Mouse (Mus musculus) lung, embryonic 14.5 days (tissue): ENCODE data around the gene Cisd2. TPM values are rescaled to one million over a fixed set of nuclear protein-coding genes. Genes with fewer than 3 reads are reported as not detected.
A peak's percentile ranks its signal among the peaks of the same experiment; 100 is the strongest.

Experiments used
- ATAC-seq: fragments of 200-750 bp; cut with Nextera tagmentation; 2 replicates; pipeline ENCODE4 v1.8.0; 2017; ENCODE audit warnings: mild to moderate bottlenecking, moderate TSS enrichment, moderate library complexity; ENCODE audit not compliant: insufficient read depth
- DNase-seq: peaks from one replicate; pipeline ENCODE4 v3.0.0-alpha.2; 2015
- H3K27ac ChIP-seq: fragments of 300-500 bp; sonication (generic); 2 replicates; pipeline ENCODE4 v1.5.1; 2014; ENCODE audit warnings: low read depth, mild to moderate bottlenecking, moderate library complexity
- H3K27me3 ChIP-seq: fragments of 300-500 bp; sonication (generic); 2 replicates; pipeline ENCODE4 v1.6.1; 2014; ENCODE audit warnings: low read length, control low read depth; ENCODE audit not compliant: insufficient read depth
- H3K36me3 ChIP-seq: fragments of 300-500 bp; sonication (generic); 2 replicates; pipeline ENCODE4 v1.6.1; 2014; ENCODE audit warnings: control low read depth; ENCODE audit not compliant: insufficient read depth
- H3K4me1 ChIP-seq: fragments of 300-500 bp; sonication (generic); 2 replicates; pipeline ENCODE4 v1.6.1; 2014; ENCODE audit warnings: antibody characterized with exemption, control low read depth; ENCODE audit not compliant: insufficient read depth
- H3K4me2 ChIP-seq: fragments of 300-500 bp; sonication (generic); 2 replicates; pipeline ENCODE4 v1.6.1; 2014; ENCODE audit warnings: mild to moderate bottlenecking
- H3K4me3 ChIP-seq: fragments of 300-500 bp; sonication (generic); 2 replicates; pipeline ENCODE4 v1.5.1; 2014; ENCODE audit warnings: low read depth, low read length
- H3K9ac ChIP-seq: fragments of 300-500 bp; sonication (generic); 2 replicates; pipeline ENCODE4 v1.6.1; 2014
- H3K9me3 ChIP-seq: fragments of 300-500 bp; sonication (generic); 2 replicates; pipeline ENCODE4 v1.6.1; 2016; ENCODE audit warnings: low read depth, low read length, control low read depth
- CTCF ChIP-seq: IDR thresholded peaks from 2 replicates; pipeline ENCODE4 v1.5.1; 2016; ENCODE audit warnings: antibody characterized with exemption, low read depth
- WGBS: fragments of 180-500 bp; shearing (Covaris S2); extraction: QIAGEN DNeasy Blood & Tissue Kit; methylation state at CpG from one replicate; pipeline ENCODE4 v1.1.7; 2014; 5-methylcytosine and 5-hydroxymethylcytosine counted together
- polyA plus RNA-seq: library from polyadenylated mRNA; unstranded; fragments of >200 nt; fragmentation: Nextera tagmentation; extraction: Ambion mirVana; gene quantifications from 2 replicates; pipeline ENCODE4 v1.2.1, GENCODE M21; 2014

Gene Cisd2
- polyA plus RNA-seq, 1 experiment from 2014 or later, result 66.6 TPM

DNA sequence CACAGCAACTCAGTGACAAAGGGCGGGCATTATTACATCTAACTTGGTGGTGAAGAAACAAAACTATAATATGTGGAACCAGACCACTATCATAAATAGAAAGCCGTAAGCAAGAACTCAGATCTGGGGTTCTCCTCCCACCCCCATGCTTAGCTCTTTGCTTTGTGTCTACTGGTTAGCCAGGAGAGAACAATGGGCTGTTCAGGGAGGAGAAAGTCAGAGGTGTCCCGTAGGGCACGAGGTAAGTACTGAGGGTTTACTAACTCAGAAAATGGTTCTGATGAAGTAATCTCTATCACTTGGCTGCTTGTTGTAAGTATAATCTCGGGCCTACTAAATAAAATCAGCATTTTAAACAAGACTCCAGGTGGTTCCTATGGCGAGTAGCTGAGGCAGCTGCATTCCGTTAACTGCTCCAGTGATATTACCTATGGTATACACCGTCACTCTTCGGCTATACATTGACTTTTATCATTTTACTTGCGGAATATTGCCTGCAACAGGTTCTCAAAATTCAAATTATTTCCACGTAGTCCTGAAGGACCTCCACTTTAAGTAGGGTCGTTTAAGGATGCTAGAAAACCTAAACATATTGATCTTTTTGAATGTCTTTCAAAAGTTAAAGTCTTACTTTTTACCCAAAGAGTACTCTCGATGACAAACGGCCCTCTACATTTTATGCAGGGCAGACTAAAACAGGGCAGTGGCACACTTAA, 13.3 kb upstream of the Cisd2 start:
- peaks cover 16% of the 10 kb centered on the region; the same call in 1 of the 2 replicates for H3K36me3 ChIP-seq
- TF ChIP-seq CTCF, result no peak
- 43% methylated on average over 14 of the region's 14 CpGs for whole genome bisulfite sequencing
- no peaks in the 10 kb centered on the region for H3K4me1 ChIP-seq
- no peaks in the 10 kb centered on the region for H3K27me3 ChIP-seq
- H3K4me3 ChIP-seq, result peak overlapping the region; percentile 89
- peak overlapping the region; percentile 79 for H3K27ac ChIP-seq
- DNase-seq (peak; percentile 4), ATAC-seq (no peak)
- H3K4me2 ChIP-seq, result peak overlapping the region; percentile 62
- peak overlapping the region; percentile 62 for H3K9ac ChIP-seq
- no peaks in the 10 kb centered on the region for H3K9me3 ChIP-seq

DNA sequence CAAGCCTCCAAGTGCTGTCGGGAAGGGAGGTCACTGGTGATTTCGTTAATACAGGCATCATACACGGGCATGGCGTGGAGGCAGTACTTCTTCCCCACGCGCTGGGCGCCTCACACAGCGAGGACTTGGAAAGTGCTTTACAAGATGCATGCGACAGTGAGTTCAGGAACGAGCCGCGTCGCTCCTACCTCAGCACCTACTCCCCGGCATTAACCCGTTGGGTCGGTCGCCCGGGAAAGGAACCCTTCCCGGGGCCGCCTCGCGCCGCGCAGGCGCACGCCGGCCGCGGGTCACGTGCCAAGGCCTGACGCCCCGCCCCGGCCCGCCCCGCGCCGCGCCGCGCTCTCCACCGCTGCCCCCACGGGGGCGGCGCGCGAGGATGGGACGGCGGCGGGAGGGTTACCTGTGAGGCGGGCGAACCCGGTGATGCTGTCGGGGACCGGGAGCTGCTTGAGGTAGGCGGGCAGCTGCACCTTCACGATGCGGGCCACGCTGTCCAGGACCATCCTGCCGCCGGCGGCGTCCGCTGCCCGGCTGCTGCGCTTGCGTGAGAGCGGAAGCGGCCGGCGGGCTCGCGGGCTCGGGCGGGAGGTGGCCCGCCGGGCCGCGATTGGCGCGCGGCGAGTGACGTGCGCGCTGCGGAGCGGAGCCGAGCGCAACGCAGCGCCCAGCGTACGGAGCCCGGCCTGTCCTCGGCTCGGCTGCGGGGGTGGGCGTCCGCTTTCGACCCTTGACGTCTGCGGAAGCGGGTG, 693 bp downstream of the Cisd2 start:
- peak overlapping the region; percentile 71 for H3K4me3 ChIP-seq
- H3K36me3 ChIP-seq, result no peaks in the 10 kb centered on the region
- no peaks in the 10 kb centered on the region; the same call in 1 of the 2 replicates for H3K4me1 ChIP-seq
- no peaks in the 10 kb centered on the region for H3K9me3 ChIP-seq
- ATAC-seq (peak; percentile 99), DNase-seq (peak; percentile 95)
- no peak for TF ChIP-seq CTCF
- under 1% methylated on average over 100 of the region's 103 CpGs for WGBS
- peak overlapping the region; percentile 73 for H3K4me2 ChIP-seq
- H3K9ac ChIP-seq, result peak overlapping the region; percentile 80
- peak overlapping the region; percentile 93 for H3K27ac ChIP-seq
- no peaks in the 10 kb centered on the region for H3K27me3 ChIP-seq

DNA sequence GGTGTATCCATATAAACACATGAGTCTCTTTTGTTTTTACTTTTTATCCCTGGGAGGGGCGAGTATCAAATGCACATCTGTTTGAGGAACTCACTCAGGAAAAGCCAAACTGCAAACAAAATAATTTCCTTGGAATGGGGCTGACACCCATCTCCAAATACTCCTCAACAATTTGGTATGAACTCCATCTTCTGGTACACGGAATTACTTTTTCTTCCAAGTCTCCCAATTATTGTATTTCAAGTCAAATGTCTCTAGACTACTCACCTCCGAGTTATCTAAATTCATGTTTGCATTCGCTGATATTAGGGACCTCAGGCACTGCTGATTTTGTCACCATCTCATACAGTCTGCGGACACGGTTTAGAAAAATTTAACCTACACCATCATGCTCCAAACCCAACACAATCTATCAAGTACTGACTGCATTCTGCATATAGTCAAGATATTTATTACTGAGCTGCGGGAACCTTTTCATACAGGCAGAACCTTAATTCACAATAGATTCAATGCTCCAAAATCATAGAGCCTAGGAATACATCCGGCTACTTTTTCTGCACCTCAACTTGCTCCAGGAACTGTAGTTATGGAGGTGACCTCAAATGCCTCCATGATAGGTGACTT, 1.4 kb downstream of the Cisd2 start:
- no peaks in the 10 kb centered on the region for H3K36me3 ChIP-seq
- TF ChIP-seq CTCF, result no peak
- peak overlapping the region; percentile 93 for H3K27ac ChIP-seq
- DNase-seq, result peak; percentile 8
- 15% methylated on average over 8 of the region's 8 CpGs for WGBS
- H3K9ac ChIP-seq, result peak overlapping the region; percentile 80
- no peak; the same call in 1 of the 2 replicates for ATAC-seq
- no peaks in the 10 kb centered on the region for H3K27me3 ChIP-seq
- peak overlapping the region; percentile 71 for H3K4me3 ChIP-seq
- no peaks in the 10 kb centered on the region; the same call in 1 of the 2 replicates for H3K4me1 ChIP-seq
- H3K4me2 ChIP-seq, result peak overlapping the region; percentile 73
- no peaks in the 10 kb centered on the region for H3K9me3 ChIP-seq

DNA sequence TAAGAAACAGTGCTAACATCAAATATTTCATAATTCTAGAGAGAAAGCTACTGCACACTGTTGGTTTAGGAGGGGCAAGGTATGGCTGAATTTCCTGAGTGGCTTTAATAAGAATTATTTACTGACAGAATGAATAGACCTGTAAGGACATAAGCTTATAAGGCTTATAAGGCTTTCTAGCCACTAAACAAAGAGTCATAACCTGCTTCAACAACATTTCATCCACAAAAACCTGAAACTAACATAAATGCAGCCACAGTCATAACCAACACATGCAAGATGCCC, 2.5 kb downstream of the Cisd2 start:
- ATAC-seq, result no peak

DNA sequence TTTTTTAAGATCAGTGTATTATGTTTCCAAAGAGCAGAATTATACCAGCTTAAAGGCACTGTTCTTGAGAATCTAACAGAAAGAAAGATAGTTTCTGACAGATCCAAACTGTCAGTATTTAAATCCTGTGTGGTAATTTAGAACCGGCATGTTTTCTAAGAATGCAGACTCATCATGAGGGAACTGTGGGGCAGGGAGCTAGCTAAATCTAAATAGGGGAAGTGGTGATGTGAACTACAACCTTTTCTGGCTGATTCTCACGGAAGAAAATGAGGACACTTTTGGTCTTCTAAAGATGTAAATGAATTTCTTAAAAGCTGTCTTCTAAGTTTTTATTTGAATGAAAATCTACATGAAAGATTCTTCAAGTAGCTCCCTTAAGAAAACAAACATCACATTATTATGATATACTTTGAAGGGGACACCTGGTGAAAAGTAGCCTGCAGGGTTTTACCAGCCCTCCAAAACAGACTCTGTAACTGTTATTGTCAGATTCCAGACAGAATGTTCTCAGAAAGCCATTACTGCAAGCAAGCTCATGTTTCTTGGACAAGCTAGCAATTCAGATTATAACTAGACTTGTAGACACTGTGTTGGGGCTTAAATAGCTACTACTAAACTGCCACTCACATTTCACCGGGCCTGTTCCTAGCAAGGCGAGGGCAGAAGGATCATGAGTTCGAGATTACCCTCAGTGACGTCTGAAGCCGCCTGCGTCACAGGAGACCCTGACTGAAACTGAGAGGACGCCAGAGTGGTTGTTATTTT, 3.0 kb downstream of the Cisd2 start:
- no peak for ATAC-seq
- Histone ChIP-seq H3K9ac (no peak overlapping the region), H3K27ac (no peak overlapping the region), H3K27me3 (no peaks in the 10 kb centered on the region), H3K9me3 (no peaks in the 10 kb centered on the region), H3K4me3 (no peak overlapping the region), H3K4me2 (0 out of 2 replicates have a peak overlapping the region, but pooled peaks have one; percentile 12), H3K4me1 (no peaks in the 10 kb centered on the region; the same call in 1 of the 2 replicates), H3K36me3 (no peaks in the 10 kb centered on the region)
- no peak for DNase-seq
- WGBS, result 88% methylated on average over 9 of the region's 9 CpGs
- no peak for TF ChIP-seq CTCF

More for the DNA sequence above, 2.5 kb downstream of the Cisd2 start:
- TF ChIP-seq CTCF, result no peak
- Histone ChIP-seq H3K27me3 (no peaks in the 10 kb centered on the region), H3K27ac (no peak overlapping the region), H3K36me3 (no peaks in the 10 kb centered on the region), H3K4me1 (no peaks in the 10 kb centered on the region; the same call in 1 of the 2 replicates), H3K9me3 (no peaks in the 10 kb centered on the region), H3K9ac (no peak overlapping the region), H3K4me2 (0 out of 2 replicates have a peak overlapping the region, but pooled peaks have one; percentile 12), H3K4me3 (no peak overlapping the region)
- no peak for DNase-seq

DNA sequence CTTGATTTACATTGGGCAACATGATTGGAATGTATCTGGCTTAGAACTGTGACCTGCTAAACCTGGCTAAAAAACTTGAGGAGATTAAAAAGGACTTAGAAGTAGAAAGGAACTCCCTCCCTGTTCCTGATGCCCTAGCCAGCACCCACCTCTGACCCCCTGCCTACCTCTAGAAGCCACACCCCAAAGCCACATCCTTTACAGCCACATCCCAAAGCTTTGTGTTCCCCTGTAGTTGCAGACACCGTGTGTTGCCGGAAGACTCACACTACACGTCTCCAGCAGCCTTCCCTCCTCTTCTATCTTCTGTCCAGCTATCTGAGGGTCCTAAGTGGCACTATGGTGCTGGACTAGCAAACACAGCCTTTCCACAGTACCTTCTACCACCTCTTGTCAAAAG, 5.9 kb downstream of the Cisd2 start:
- Histone ChIP-seq H3K9me3 (no peaks in the 10 kb centered on the region), H3K9ac (no peak overlapping the region), H3K4me1 (no peaks in the 10 kb centered on the region; the same call in 1 of the 2 replicates), H3K27me3 (no peaks in the 10 kb centered on the region), H3K4me3 (no peak overlapping the region), H3K36me3 (no peaks in the 10 kb centered on the region), H3K4me2 (no peak overlapping the region), H3K27ac (no peak overlapping the region)
- no peak for TF ChIP-seq CTCF
- no peak for DNase-seq
- ATAC-seq, result no peak
- WGBS, result 79% methylated on average over 3 of the region's 3 CpGs
